Mouse (Mus musculus) olfactory bulb, adult 2 months (tissue): ENCODE data around the gene Rap1a. TPM values are rescaled to one million over a fixed set of nuclear protein-coding genes. Genes with fewer than 3 reads are reported as not detected.

Experiments used
- H3K27ac ChIP-seq: fragments of 200-500 bp; 2 replicates; pipeline ENCODE4 v1.5.1; 2012; ENCODE audit warnings: low read depth, low read length; ENCODE audit not compliant: insufficient read depth
- H3K4me1 ChIP-seq: fragments of 200-500 bp; 2 replicates; pipeline ENCODE4 v1.6.1; 2012; ENCODE audit warnings: low read length; ENCODE audit not compliant: control insufficient read depth, insufficient read depth
- H3K4me3 ChIP-seq: fragments of 200-500 bp; 2 replicates; pipeline ENCODE4 v1.5.1; 2012; ENCODE audit warnings: mild to moderate bottlenecking, low read depth, low read length, moderate library complexity; ENCODE audit not compliant: insufficient read depth
- CTCF ChIP-seq: fragments of 200-500 bp; IDR thresholded peaks from 2 replicates; pipeline ENCODE4 v1.5.1; 2012; ENCODE audit warnings: low read depth, mild to moderate bottlenecking, low read length, moderate library complexity; ENCODE audit not compliant: insufficient read depth
- POLR2A ChIP-seq: fragments of 200-500 bp; IDR thresholded peaks from 2 replicates; pipeline ENCODE4 v1.6.1; 2012; ENCODE audit warnings: mild to moderate bottlenecking, low read depth, low read length, moderate library complexity; ENCODE audit not compliant: insufficient read depth
- WGBS: fragments of 180-500 bp; shearing (Covaris S2); methylation state at CpG from one replicate; pipeline ENCODE4 v1.1.7; 2018; 5-methylcytosine and 5-hydroxymethylcytosine counted together
- polyA plus RNA-seq: library from polyadenylated mRNA; stranded (reverse); fragments of >200 nt; gene quantifications from 2 replicates; pipeline ENCODE4 v1.2.4, GENCODE M21; 2012; ENCODE audit warnings: low replicate concordance; ENCODE audit not compliant: missing spikeins, insufficient read depth, insufficient read length

The Rap1a gene
- polyA plus RNA-seq, 1 experiment, result not detected

DNA sequence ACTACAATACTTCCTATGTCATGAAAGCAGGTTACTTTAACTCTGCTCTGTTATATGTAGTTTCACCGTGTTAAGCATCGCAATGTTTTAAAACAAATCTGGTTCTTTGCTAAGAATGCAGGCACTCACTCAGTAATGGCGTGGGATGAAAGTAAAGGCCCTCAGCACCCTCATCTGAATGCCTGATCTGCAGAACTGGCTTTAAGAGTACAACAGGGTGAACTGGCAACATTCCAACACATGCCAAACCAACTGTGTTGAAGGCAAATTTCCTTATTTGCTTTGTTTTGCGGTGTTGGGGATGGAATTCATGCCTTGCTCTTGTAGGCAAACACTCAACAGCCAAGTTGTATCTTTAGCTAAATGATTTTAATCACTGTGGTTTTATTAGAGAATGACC, 67.6 kb downstream of the Rap1a start:
- no peak overlapping the region for H3K27ac ChIP-seq
- WGBS, result 63% methylated on average over 4 of the region's 4 CpGs
- no peak for TF ChIP-seq CTCF
- no peak for TF ChIP-seq POLR2A
- H3K4me3 ChIP-seq, result no peak overlapping the region
- no peaks in the 10 kb centered on the region for H3K4me1 ChIP-seq

DNA sequence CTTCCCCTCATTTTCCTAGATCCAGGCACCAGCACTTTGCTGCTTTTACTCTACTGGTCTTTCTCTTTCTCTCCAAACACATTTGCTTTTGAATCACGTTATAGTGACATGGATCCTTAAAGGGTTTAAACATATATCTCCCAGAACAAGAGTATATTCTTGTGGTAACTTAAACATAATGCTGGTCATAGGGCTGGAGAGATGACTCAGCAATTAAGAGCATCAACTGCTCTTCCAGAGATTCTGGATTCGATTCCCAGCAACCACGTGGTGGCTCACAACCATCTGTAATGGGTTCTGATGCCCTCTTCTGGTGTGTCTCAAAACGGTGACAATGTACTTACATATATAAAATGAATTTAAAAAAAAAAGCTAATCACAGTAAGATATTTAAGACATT, 68.8 kb downstream of the Rap1a start:
- no peaks in the 10 kb centered on the region for H3K4me1 ChIP-seq
- 95% methylated on average over 4 of the region's 4 CpGs for WGBS
- no peak overlapping the region for H3K4me3 ChIP-seq
- TF ChIP-seq CTCF (no peak), POLR2A (no peak)
- no peak overlapping the region for H3K27ac ChIP-seq

DNA sequence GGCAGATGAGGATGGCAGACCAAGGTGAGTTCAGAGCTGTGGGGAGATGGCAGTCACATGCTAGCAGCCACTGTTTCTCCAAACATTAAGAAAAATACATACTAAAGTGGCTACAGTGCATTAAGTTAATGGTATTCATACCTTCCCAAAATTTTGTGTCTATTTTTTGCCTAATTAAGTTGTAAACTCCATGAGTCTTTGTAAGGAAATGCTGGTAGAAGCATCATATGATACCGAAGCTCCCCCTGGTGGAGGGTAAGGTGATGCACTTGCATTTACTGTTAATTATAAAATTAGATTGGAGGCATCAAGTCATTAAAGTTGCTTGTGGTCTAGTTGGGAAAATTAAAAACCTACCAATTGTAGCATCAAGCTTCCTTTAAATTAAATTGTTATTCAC, 75.1 kb downstream of the Rap1a start:
- WGBS, result 0% methylated on average over 1 of the region's 1 CpGs
- Histone ChIP-seq H3K4me1 (peaks cover 3% of the 10 kb centered on the region; the same call in 1 of the 2 replicates), H3K27ac (no peak overlapping the region), H3K4me3 (no peak overlapping the region)
- TF ChIP-seq CTCF (no peak), POLR2A (no peak)

DNA sequence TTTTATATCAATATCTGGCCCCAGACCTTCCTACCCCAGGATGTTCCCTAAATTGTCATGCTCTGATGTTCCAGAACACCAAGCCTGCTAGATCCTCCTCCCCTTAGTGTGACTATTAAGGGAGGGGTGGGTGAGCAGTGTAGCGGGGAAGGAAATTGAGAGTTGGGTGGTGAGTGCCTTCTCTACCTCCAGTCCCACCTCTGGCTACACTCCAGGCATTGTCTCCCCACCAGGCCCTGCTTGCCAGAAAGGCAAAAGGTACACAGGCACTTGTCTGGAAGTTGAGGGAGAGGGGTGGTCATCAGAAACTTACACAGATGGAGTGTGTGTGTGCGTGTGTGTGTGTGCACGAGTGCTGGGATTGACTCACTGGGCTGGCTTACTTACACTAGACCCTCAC, 78.6 kb downstream of the Rap1a start:
- Histone ChIP-seq H3K27ac (no peak overlapping the region), H3K4me1 (peaks cover 15% of the 10 kb centered on the region), H3K4me3 (no peak overlapping the region)
- TF ChIP-seq POLR2A (no peak), CTCF (no peak)
- 82% methylated on average over 3 of the region's 3 CpGs for WGBS

DNA sequence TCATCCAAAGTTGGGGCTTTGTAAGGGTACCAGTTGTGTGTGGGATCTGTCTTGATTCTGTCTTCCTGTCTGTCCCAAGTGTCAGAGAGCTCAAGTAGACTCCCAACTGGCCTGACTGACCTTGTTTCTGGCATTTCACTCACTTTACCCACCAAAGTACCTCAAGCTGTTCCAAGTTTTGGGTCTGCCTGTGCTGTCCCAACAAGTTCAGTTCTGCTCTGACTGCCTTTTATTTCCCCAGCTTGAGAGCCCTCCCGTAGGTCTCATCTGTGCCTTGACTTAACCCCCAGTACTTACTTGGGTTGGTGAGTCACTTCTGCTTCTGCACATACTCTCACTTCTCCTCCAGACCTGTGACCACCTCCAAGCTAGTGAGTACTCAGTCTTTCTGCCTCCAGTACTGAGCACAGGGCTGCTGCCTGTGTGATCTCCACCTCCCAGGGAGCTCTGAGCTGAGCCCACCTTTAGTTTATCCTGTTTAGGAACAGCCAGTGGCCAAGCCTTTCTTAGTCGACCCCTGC, 79.4 kb downstream of the Rap1a start:
- TF ChIP-seq CTCF (no peak), POLR2A (no peak)
- Histone ChIP-seq H3K4me3 (no peak overlapping the region), H3K4me1 (peaks cover 16% of the 10 kb centered on the region), H3K27ac (no peak overlapping the region)
- WGBS, result 58% methylated on average over 2 of the region's 2 CpGs

DNA sequence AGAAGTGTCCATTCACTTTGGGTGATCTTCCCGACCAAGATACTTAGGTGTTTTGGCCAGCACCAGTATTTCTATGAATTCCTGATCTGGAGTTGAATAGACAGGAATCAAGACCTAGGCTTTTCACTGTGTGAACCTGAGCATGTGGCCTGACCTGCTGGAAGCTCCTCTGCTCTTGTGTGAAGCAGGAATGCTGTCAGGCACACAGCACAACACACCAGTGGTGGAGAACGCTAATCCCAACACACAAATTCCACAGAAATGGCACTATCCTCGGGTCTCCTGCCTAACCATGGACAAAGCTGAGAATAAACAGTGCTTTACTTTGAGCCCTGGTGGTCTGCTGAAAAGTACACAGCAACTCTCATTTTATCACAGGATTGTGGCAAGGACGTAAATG, 80.6 kb downstream of the Rap1a start:
- WGBS, result 77% methylated on average over 4 of the region's 4 CpGs
- no peak for TF ChIP-seq CTCF
- no peak for TF ChIP-seq POLR2A
- H3K4me3 ChIP-seq, result no peak overlapping the region
- peaks cover 24% of the 10 kb centered on the region for H3K4me1 ChIP-seq
- H3K27ac ChIP-seq, result no peak overlapping the region

GRCm38 (mm10) chr3:105719979-105720378, 81.2 kb downstream of the Rap1a start:
- WGBS, result 62% methylated on average over 4 of the region's 4 CpGs
- no peak for TF ChIP-seq POLR2A
- no peak for TF ChIP-seq CTCF
- no peak overlapping the region for H3K27ac ChIP-seq
- no peak overlapping the region for H3K4me3 ChIP-seq
- peaks cover 24% of the 10 kb centered on the region for H3K4me1 ChIP-seq

DNA sequence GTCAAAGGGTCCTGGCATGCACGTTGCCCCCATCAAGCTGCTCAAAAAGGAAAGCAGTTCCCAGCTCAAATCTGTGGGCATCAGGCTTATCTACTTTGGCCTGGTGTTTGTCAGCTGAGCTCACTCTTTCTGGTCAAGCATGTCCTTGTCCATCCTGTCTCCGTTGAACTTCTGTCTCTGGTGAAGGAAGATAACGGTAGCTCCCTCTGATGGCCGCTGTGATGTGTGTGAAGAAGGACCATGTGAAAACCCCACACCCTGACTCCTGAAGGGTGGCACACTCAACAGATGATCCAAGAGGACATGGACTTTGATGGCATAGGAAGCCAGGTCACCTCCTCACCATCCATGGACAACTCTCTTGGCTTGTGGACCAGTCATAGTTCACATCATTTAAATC, 82.4 kb downstream of the Rap1a start:
- Histone ChIP-seq H3K4me3 (no peak overlapping the region), H3K27ac (peak overlapping the region; percentile 31; the same call in 1 of the 2 replicates), H3K4me1 (peaks cover 31% of the 10 kb centered on the region)
- TF ChIP-seq POLR2A, result no peak
- TF ChIP-seq CTCF, result no peak
- 62% methylated on average over 4 of the region's 4 CpGs for WGBS

GRCm38 (mm10) chr3:105717856-105718555, 83.1 kb downstream of the Rap1a start:
- Histone ChIP-seq H3K4me3 (no peak overlapping the region), H3K27ac (no peak overlapping the region), H3K4me1 (peaks cover 31% of the 10 kb centered on the region)
- TF ChIP-seq CTCF (no peak), POLR2A (no peak)
- WGBS, result 39% methylated on average over 11 of the region's 11 CpGs
